Mouse (Mus musculus) midbrain, embryonic 13.5 days (tissue): ENCODE results near the gene Gm9758. TPM values are rescaled to one million over a fixed set of nuclear protein-coding genes. Genes with fewer than 3 reads are reported as not detected.
"Not testable (repeated sequence)": the region's sequence is repeated elsewhere in the genome, so short reads cannot be mapped to it uniquely, and the experiment has no call there.

Experiments
- ATAC-seq: fragments of 200-750 bp; cut with Nextera tagmentation; 2 replicates; pipeline ENCODE4 v1.8.0; 2017; ENCODE audit warnings: mild to moderate bottlenecking, moderate TSS enrichment, moderate library complexity
- H3K27ac ChIP-seq: fragments of 300-500 bp; sonication (generic); 2 replicates; pipeline ENCODE4 v1.5.1; 2015; ENCODE audit warnings: inconsistent platforms, mild to moderate bottlenecking, moderate library complexity
- H3K27me3 ChIP-seq: fragments of 300-500 bp; sonication (generic); 2 replicates; pipeline ENCODE4 v1.6.1; 2015; ENCODE audit warnings: mild to moderate bottlenecking, inconsistent platforms
- H3K36me3 ChIP-seq: fragments of 300-500 bp; sonication (generic); 2 replicates; pipeline ENCODE4 v1.6.1; 2015; ENCODE audit warnings: mild to moderate bottlenecking, inconsistent platforms
- H3K4me1 ChIP-seq: fragments of 300-500 bp; sonication (generic); replicated peaks from 2 replicates; pipeline ENCODE4 v1.6.1; 2015; ENCODE audit warnings: inconsistent platforms
- H3K4me2 ChIP-seq: fragments of 300-500 bp; sonication (generic); replicated peaks from 2 replicates; pipeline ENCODE4 v1.6.1; 2015; ENCODE audit warnings: moderate library complexity, mild to moderate bottlenecking, inconsistent platforms
- H3K4me3 ChIP-seq: fragments of 300-500 bp; sonication (generic); replicated peaks from 2 replicates; pipeline ENCODE4 v1.5.1; 2015; ENCODE audit warnings: mild to moderate bottlenecking, inconsistent platforms
- H3K9ac ChIP-seq: fragments of 300-500 bp; sonication (generic); replicated peaks from 2 replicates; pipeline ENCODE4 v1.6.1; 2015; ENCODE audit warnings: mild to moderate bottlenecking, inconsistent platforms
- H3K9me3 ChIP-seq: fragments of 300-500 bp; sonication (generic); 2 replicates; pipeline ENCODE4 v1.6.1; 2016; ENCODE audit warnings: mild to moderate bottlenecking, inconsistent platforms
- WGBS: fragments of 180-500 bp; shearing (Covaris S2); methylation state at CpG from one replicate; pipeline ENCODE4 v1.1.7; 2015; 5-methylcytosine and 5-hydroxymethylcytosine counted together
- polyA plus RNA-seq: library from polyadenylated mRNA; unstranded; fragments of >200 nt; fragmentation: Nextera tagmentation; extraction: Ambion mirVana; gene quantifications from 2 replicates; pipeline ENCODE4 v1.2.1, GENCODE M21; 2015

The Gm9758 gene
- polyA plus RNA-seq, 1 experiment from 2014 or later: not detected

- H3K27ac ChIP-seq, H3K4me1 ChIP-seq, H3K9me3 ChIP-seq, H3K9ac ChIP-seq, H3K4me2 ChIP-seq, H3K4me3 ChIP-seq, H3K27me3 ChIP-seq, ATAC-seq, H3K36me3 ChIP-seq: not testable (repeated sequence)
- 33% methylated on average over 4 of the region's 4 CpGs for WGBS
Measured at GRCm38 (mm10) chr5:14927047-14927446, 12.3 kb upstream of the Gm9758 start.

- not testable (repeated sequence) for H3K36me3 ChIP-seq, H3K4me2 ChIP-seq, H3K27me3 ChIP-seq, H3K4me1 ChIP-seq, H3K9me3 ChIP-seq, ATAC-seq, H3K27ac ChIP-seq, H3K4me3 ChIP-seq, H3K9ac ChIP-seq
- 67% methylated on average over 2 of the region's 3 CpGs for whole genome bisulfite sequencing
Measured at GRCm38 (mm10) chr5:14914361-14914760, 338 bp downstream of the Gm9758 start.

- H3K27ac ChIP-seq, H3K36me3 ChIP-seq, H3K4me3 ChIP-seq, H3K4me2 ChIP-seq, H3K27me3 ChIP-seq, ATAC-seq, H3K9me3 ChIP-seq, H3K4me1 ChIP-seq, H3K9ac ChIP-seq: not testable (repeated sequence)
- 15% methylated on average over 3 of the region's 3 CpGs for WGBS
Measured at GRCm38 (mm10) chr5:14903539-14903938, 11.2 kb downstream of the Gm9758 start.

- no peaks in the 10 kb centered on the region for H3K9me3 ChIP-seq
- no peak overlapping the region for H3K27ac ChIP-seq
- no peaks in the 10 kb centered on the region for H3K27me3 ChIP-seq
- 86% methylated on average over 3 of the region's 3 CpGs for WGBS
- no peak overlapping the region for H3K4me3 ChIP-seq
- ATAC-seq: no peak
- H3K36me3 ChIP-seq: no peaks in the 10 kb centered on the region
- H3K4me2 ChIP-seq: no peak overlapping the region
- H3K4me1 ChIP-seq: no peaks in the 10 kb centered on the region
- no peak overlapping the region for H3K9ac ChIP-seq
Measured at GRCm38 (mm10) chr5:14892242-14892641, 22.5 kb downstream of the Gm9758 start.

GRCm38 (mm10) chr5:14885291-14885690 is 29.4 kb downstream of the Gm9758 start:
- H3K36me3 ChIP-seq, H3K4me3 ChIP-seq, H3K9me3 ChIP-seq, H3K27me3 ChIP-seq, H3K4me1 ChIP-seq, H3K27ac ChIP-seq, H3K4me2 ChIP-seq, H3K9ac ChIP-seq, ATAC-seq: not testable (repeated sequence)
- WGBS: 76% methylated on average over 2 of the region's 2 CpGs

Other genes with a start within 250 kb of the Gm9758 start
- not detected in 2 replicates for gene Speer4e, start 23.5 kb upstream of the Gm9758 start, polyA plus RNA-seq
- gene Gm10354, start 64.0 kb upstream of the Gm9758 start, polyA plus RNA-seq: not detected in 2 replicates
- not detected in 2 replicates for gene Gm17019, start 118.1 kb upstream of the Gm9758 start, polyA plus RNA-seq